Mouse (Mus musculus): Measurements from ENCODE around the gene Grik2. TPM values are rescaled to one million over a fixed set of nuclear protein-coding genes. Genes with fewer than 3 reads are reported as not detected.
A peak's percentile ranks its signal among the peaks of the same experiment; 100 is the strongest.
"Not testable (repeated sequence)": the region's sequence is repeated elsewhere in the genome, so short reads cannot be mapped to it uniquely, and the experiment has no call there.

Grik2 gene
- polyA plus RNA-seq, 1 experiment from 2014 or later, result 3.6 TPM

DNA sequence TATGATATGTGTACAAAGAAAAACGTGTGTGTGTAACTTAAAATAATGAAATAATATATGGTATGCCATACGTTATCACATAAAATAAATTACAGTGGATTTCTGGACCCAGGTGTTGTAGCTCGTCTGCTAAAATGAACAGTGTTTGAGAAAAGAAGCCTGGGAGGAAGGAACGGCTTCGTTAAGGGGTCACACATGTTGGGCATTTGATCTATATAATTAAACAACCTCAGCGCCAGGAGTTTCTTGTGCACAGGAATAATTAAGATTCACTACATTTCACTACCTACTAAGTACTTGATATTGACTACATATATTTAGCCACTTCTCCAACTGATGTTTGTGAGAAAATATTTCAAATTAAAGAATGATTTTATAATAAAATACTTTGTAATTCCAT lies 551.2 kb downstream of the Grik2 start:
- H3K27me3 ChIP-seq; H3K4me2 ChIP-seq; H3K27ac ChIP-seq; ATAC-seq (replicated peaks; ENCODE audit: low FRiP score); H3K4me3 ChIP-seq (replicated peaks); H3K9me3 ChIP-seq (replicated peaks); H3K36me3 ChIP-seq; H3K9ac ChIP-seq; H3K4me1 ChIP-seq: not testable (repeated sequence)
- WGBS, result 72% methylated on average over 6 of the region's 6 CpGs

- H3K36me3 ChIP-seq; H3K4me2 ChIP-seq; H3K9me3 ChIP-seq (replicated peaks); H3K27ac ChIP-seq; ATAC-seq (replicated peaks; ENCODE audit: low FRiP score); H3K9ac ChIP-seq; H3K4me3 ChIP-seq (replicated peaks); H3K27me3 ChIP-seq; H3K4me1 ChIP-seq: not testable (repeated sequence)
Measured at GRCm38 (mm10) chr10:49236844-49237243, 551.7 kb downstream of the Grik2 start.

DNA sequence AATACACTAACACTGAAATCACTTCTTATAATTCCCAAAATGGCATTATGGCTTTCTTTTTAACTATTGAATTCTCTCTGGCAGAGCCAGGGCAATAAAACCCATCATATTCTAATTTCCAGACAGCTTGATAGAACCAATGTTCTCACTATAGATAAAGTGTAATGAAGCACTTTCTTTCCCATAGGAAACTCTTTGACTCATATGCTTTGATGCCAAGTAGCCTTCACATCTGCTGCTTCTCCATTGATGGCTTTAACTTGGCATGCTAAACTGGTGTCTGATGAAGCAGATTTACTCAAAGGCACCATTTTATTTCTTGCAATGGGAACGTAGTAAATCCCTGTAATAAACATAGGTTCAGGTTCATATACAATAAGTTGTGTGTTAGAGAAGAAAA lies 568.5 kb downstream of the Grik2 start:
- no peak for ATAC-seq (replicated peaks; ENCODE audit: low FRiP score)
- Histone ChIP-seq H3K27ac (no peak overlapping the region), H3K9me3 (replicated peaks) (no peaks in the 10 kb centered on the region), H3K27me3 (no peaks in the 10 kb centered on the region), H3K4me1 (no peaks in the 10 kb centered on the region), H3K4me3 (replicated peaks) (no peak overlapping the region), H3K36me3 (no peaks in the 10 kb centered on the region), H3K9ac (no peak overlapping the region), H3K4me2 (no peak overlapping the region)
- 66% methylated on average over 1 of the region's 1 CpGs for WGBS

GRCm38 (mm10) chr10:49219631-49220030 lies 568.9 kb downstream of the Grik2 start:
- no peaks in the 10 kb centered on the region for H3K4me1 ChIP-seq
- H3K9ac ChIP-seq, result no peak overlapping the region
- peak; percentile 54; the same call in 1 of the 2 replicates for ATAC-seq (replicated peaks; ENCODE audit: low FRiP score)
- no peak overlapping the region for H3K4me2 ChIP-seq
- no peaks in the 10 kb centered on the region for H3K27me3 ChIP-seq
- no peak overlapping the region for H3K4me3 ChIP-seq (replicated peaks)
- WGBS, result 45% methylated on average over 3 of the region's 3 CpGs
- H3K27ac ChIP-seq, result no peak overlapping the region
- no peaks in the 10 kb centered on the region for H3K36me3 ChIP-seq
- H3K9me3 ChIP-seq (replicated peaks), result no peaks in the 10 kb centered on the region

DNA sequence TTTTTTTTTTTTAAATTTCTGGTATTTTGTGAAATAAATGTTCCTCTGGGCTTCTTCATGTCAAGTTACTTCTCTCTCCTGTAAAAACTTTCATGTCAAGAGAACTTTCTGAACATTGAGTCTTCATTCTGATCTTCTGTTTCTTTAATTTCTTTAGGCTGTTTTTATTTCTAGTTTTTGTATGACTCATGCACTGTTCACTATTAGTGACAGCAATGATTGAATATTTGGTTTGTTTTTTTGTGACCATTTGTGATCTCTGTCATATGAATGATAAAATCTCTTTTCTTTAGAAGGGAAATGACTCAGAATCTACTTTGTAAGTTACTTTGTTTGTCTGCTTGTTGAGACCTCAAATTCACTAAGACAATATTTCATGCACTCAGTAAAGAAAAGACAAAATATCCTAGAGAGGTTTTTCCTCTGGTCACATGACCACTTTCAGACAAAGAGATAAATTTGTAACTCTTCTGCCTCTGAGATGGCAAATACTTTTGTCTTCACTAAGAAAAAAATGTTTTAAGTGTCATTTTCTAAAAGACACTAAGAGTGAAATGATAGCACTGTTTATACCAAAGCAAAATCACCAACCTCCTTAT lies 596.7 kb downstream of the Grik2 start:
- Histone ChIP-seq H3K27me3 (no peaks in the 10 kb centered on the region), H3K4me3 (replicated peaks) (no peak overlapping the region), H3K27ac (no peak overlapping the region), H3K4me2 (no peak overlapping the region), H3K9me3 (replicated peaks) (no peaks in the 10 kb centered on the region), H3K4me1 (no peaks in the 10 kb centered on the region), H3K36me3 (no peaks in the 10 kb centered on the region), H3K9ac (no peak overlapping the region)
- no peak for ATAC-seq (replicated peaks; ENCODE audit: low FRiP score)

DNA sequence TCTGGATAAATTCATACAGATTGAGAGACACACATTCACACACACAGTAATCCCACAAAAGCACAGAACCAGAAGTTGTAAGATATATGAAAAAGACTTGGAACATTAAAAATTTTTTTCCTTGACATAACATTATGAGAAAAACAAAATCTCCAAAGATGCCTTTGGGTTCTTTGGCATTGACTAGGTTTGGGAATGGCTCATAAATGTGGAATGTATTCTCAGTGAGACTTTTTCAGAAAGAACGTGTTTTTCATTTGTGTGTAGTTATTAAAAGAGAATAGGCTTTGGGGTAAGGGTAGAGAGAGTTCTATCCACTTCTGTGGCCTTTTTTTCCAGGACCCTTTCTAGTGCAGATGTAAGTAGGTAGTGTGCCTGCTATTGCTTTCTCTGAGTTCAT lies 597.3 kb downstream of the Grik2 start:
- no peak overlapping the region for H3K4me2 ChIP-seq
- H3K4me1 ChIP-seq, result no peaks in the 10 kb centered on the region
- no peaks in the 10 kb centered on the region for H3K27me3 ChIP-seq
- no peaks in the 10 kb centered on the region for H3K9me3 ChIP-seq (replicated peaks)
- no peak overlapping the region for H3K4me3 ChIP-seq (replicated peaks)
- no peak for ATAC-seq (replicated peaks; ENCODE audit: low FRiP score)
- 84% methylated on average over 1 of the region's 1 CpGs for WGBS
- no peaks in the 10 kb centered on the region for H3K36me3 ChIP-seq
- no peak overlapping the region for H3K9ac ChIP-seq
- no peak overlapping the region for H3K27ac ChIP-seq

DNA sequence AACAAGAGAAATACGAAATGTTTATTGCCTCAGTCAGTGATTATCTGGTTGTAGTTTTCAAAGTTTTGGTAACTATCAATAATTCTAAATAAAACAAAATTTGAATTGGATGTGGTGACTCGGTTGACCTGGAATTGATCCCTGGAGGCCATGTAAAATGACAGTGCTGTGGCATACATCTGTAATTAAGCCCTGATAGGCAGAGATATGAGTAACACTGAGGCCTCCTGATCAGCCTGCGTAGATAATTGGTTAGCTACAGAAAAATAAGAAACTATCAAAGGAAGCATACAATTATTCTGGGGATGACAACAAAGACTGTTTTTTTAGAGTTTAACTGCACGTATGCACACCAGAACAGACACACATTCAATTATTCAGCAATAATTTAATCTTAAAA lies 634.4 kb downstream of the Grik2 start:
- Histone ChIP-seq H3K4me1 (no peaks in the 10 kb centered on the region), H3K27me3 (no peaks in the 10 kb centered on the region), H3K9me3 (replicated peaks) (no peaks in the 10 kb centered on the region), H3K36me3 (no peaks in the 10 kb centered on the region), H3K4me2 (no peak overlapping the region), H3K4me3 (replicated peaks) (no peak overlapping the region), H3K27ac (no peak overlapping the region), H3K9ac (no peak overlapping the region)
- WGBS, result 80% methylated on average over 4 of the region's 4 CpGs
- no peak for ATAC-seq (replicated peaks; ENCODE audit: low FRiP score)

GRCm38 (mm10) chr10:49151496-49151895 lies 637.1 kb downstream of the Grik2 start:
- not testable (repeated sequence) for H3K4me2 ChIP-seq; H3K9ac ChIP-seq; H3K27me3 ChIP-seq; H3K4me1 ChIP-seq; H3K9me3 ChIP-seq (replicated peaks); H3K27ac ChIP-seq; ATAC-seq (replicated peaks; ENCODE audit: low FRiP score); H3K36me3 ChIP-seq; H3K4me3 ChIP-seq (replicated peaks)
- 90% methylated on average over 4 of the region's 4 CpGs for WGBS

DNA sequence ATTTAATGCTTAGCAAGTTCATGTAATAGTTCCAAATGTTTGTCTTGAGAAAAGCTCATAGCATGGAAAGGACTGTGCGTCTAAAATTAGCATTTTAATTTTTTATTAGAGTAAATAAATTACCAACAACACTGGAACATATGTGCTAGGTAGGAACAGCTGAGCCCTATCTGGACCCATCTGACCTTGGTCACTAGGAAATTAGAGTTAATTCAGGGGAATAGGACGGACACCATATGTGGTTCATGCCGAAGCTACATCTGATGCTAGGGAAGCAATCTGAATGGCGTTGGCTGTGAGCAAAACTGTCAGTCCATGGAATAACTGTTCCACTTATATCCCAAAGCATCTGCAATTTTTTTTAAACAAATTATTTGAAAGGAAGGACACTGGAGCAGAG lies 638.9 kb downstream of the Grik2 start:
- Histone ChIP-seq H3K9ac (no peak overlapping the region), H3K9me3 (replicated peaks) (no peaks in the 10 kb centered on the region), H3K36me3 (no peaks in the 10 kb centered on the region), H3K4me2 (no peak overlapping the region), H3K27ac (no peak overlapping the region), H3K4me3 (replicated peaks) (no peak overlapping the region), H3K27me3 (no peaks in the 10 kb centered on the region), H3K4me1 (no peaks in the 10 kb centered on the region)
- no peak for ATAC-seq (replicated peaks; ENCODE audit: low FRiP score)
- WGBS, result 82% methylated on average over 4 of the region's 4 CpGs

DNA sequence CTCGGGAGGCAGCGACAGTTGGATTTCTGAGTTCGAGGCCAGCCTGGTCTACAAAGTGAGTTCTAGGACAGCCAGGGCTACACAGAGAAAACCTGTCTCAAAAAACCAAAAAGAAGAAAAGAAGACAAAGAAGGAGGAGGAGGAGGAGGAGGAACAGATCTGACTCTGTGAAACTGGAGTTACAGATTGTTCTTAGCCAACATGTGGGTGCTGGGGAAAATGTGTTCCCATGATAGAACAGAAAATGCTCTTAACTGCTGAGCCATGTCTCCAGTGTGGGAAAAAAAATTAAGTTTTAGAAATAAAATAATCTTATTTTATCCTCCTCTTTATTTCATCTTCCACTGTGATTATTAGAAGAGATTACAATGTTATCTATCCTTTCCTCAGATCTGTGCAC lies 645.9 kb downstream of the Grik2 start:
- no peaks in the 10 kb centered on the region for H3K4me1 ChIP-seq
- H3K36me3 ChIP-seq, result no peaks in the 10 kb centered on the region
- WGBS, result 92% methylated on average over 3 of the region's 3 CpGs
- H3K27ac ChIP-seq, result no peak overlapping the region
- ATAC-seq (replicated peaks; ENCODE audit: low FRiP score), result no peak
- H3K4me2 ChIP-seq, result no peak overlapping the region
- no peaks in the 10 kb centered on the region for H3K27me3 ChIP-seq
- no peak overlapping the region for H3K9ac ChIP-seq
- no peaks in the 10 kb centered on the region for H3K9me3 ChIP-seq (replicated peaks)
- H3K4me3 ChIP-seq (replicated peaks), result no peak overlapping the region

DNA sequence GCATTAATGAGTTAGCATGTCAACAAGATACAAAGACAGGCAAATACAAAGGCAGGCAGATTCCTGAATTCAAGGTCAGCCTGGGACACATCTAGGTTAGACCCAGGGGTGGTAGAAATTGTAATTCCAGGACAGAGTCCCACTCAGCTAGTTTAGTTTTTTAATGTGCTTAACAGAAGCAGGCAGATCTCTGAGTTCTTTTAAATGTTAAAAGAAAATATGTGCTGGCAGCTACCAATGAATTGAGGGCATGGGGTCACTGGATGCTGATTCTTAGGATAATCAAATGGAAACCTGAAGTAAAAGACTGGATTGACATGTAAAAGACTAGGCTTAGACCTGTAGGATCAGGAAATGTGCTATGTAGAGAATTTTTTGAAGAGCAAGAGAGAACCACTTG lies 651.8 kb downstream of the Grik2 start:
- no peaks in the 10 kb centered on the region for H3K36me3 ChIP-seq
- no peaks in the 10 kb centered on the region for H3K27me3 ChIP-seq
- H3K4me1 ChIP-seq, result no peaks in the 10 kb centered on the region
- H3K27ac ChIP-seq, result no peak overlapping the region
- ATAC-seq (replicated peaks; ENCODE audit: low FRiP score), result no peak
- H3K4me2 ChIP-seq, result no peak overlapping the region
- H3K9me3 ChIP-seq (replicated peaks), result no peaks in the 10 kb centered on the region
- no peak overlapping the region for H3K4me3 ChIP-seq (replicated peaks)
- H3K9ac ChIP-seq, result no peak overlapping the region

DNA sequence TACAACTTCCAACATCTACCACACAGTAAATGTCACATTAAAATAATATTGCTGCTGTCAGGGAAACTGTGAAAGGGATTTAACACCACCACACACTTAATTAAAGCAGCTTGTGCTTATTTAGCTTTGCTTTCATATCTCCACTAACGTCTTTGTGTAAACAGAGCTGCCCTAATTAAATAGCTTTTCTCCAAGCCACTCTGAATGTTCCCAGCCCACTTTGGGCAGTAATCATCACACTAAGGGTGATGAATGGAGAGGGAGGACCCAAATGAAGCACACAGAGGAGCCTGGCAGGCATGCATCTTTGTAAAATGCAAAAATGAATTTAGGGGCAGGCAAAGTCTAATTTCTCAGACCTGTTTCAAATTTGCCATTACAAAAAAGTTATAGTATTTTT lies 657.3 kb downstream of the Grik2 start:
- Histone ChIP-seq H3K27me3 (no peaks in the 10 kb centered on the region), H3K36me3 (no peaks in the 10 kb centered on the region), H3K4me2 (no peak overlapping the region), H3K9ac (no peak overlapping the region), H3K4me1 (no peaks in the 10 kb centered on the region), H3K27ac (no peak overlapping the region), H3K4me3 (replicated peaks) (no peak overlapping the region), H3K9me3 (replicated peaks) (no peaks in the 10 kb centered on the region)
- WGBS, result 0% methylated on average over 1 of the region's 1 CpGs
- no peak for ATAC-seq (replicated peaks; ENCODE audit: low FRiP score)

- Histone ChIP-seq H3K9ac (no peak overlapping the region), H3K4me1 (no peaks in the 10 kb centered on the region), H3K4me2 (no peak overlapping the region), H3K27ac (no peak overlapping the region), H3K4me3 (replicated peaks) (no peak overlapping the region), H3K9me3 (replicated peaks) (no peaks in the 10 kb centered on the region), H3K27me3 (no peaks in the 10 kb centered on the region), H3K36me3 (no peaks in the 10 kb centered on the region)
- ATAC-seq (replicated peaks; ENCODE audit: low FRiP score), result no peak
Measured at GRCm38 (mm10) chr10:49050339-49050738, 738.2 kb downstream of the Grik2 start.

Data from kidney, embryonic 15.5 days (tissue).